Mouse (Mus musculus) lung, postnatal 0 days (tissue): Measurements from ENCODE around the gene Tenm3. TPM values are rescaled to one million over a fixed set of nuclear protein-coding genes. Genes with fewer than 3 reads are reported as not detected.

Experiments
- ATAC-seq: fragments of 200-750 bp; cut with Nextera tagmentation; 2 replicates; pipeline ENCODE4 v1.8.0; 2017; ENCODE audit warnings: moderate library complexity
- DNase-seq: peaks from one replicate; pipeline ENCODE4 v3.0.0-alpha.2; 2016; ENCODE audit warnings: low spot score
- H3K27ac ChIP-seq: fragments of 300-500 bp; sonication (generic); 2 replicates; pipeline ENCODE4 v1.5.1; 2014; ENCODE audit warnings: antibody characterized with exemption, mild to moderate bottlenecking, low read length, mixed read lengths
- H3K27me3 ChIP-seq: fragments of 300-500 bp; sonication (generic); replicated peaks from 2 replicates; pipeline ENCODE4 v1.6.1; 2014; ENCODE audit warnings: low read length, mixed read lengths; ENCODE audit not compliant: insufficient read depth
- H3K36me3 ChIP-seq: fragments of 300-500 bp; sonication (generic); 2 replicates; pipeline ENCODE4 v1.6.1; 2014; ENCODE audit warnings: low read length, mixed read lengths; ENCODE audit not compliant: insufficient read depth
- H3K4me1 ChIP-seq: fragments of 300-500 bp; sonication (generic); 2 replicates; pipeline ENCODE4 v1.6.1; 2014; ENCODE audit warnings: antibody characterized with exemption, low read depth, low read length, mixed read lengths; ENCODE audit not compliant: insufficient read depth
- H3K4me2 ChIP-seq: fragments of 300-500 bp; sonication (generic); replicated peaks from 2 replicates; pipeline ENCODE4 v1.6.1; 2014; ENCODE audit warnings: low read depth, mild to moderate bottlenecking, low read length, moderate library complexity, mixed read lengths
- H3K4me3 ChIP-seq: fragments of 300-500 bp; sonication (generic); 2 replicates; pipeline ENCODE4 v1.5.1; 2014; ENCODE audit warnings: low read depth, low read length
- H3K9ac ChIP-seq: fragments of 300-500 bp; sonication (generic); replicated peaks from 2 replicates; pipeline ENCODE4 v1.6.1; 2014; ENCODE audit warnings: low read depth, mild to moderate bottlenecking
- H3K9me3 ChIP-seq: fragments of 300-500 bp; sonication (generic); 2 replicates; pipeline ENCODE4 v1.6.1; 2016; ENCODE audit warnings: low read length, mixed read lengths
- CTCF ChIP-seq: IDR thresholded peaks from 2 replicates; pipeline ENCODE4 v1.5.1; 2016; ENCODE audit warnings: antibody characterized with exemption, mild to moderate bottlenecking
- EP300 ChIP-seq: IDR thresholded peaks from 2 replicates; pipeline ENCODE4 v1.6.1; 2016; ENCODE audit warnings: antibody characterized with exemption, mild to moderate bottlenecking, control low read depth
- WGBS: fragments of 180-500 bp; shearing (Covaris S2); extraction: QIAGEN DNeasy Blood & Tissue Kit; methylation state at CpG from one replicate; pipeline ENCODE4 v1.1.7; 2014; 5-methylcytosine and 5-hydroxymethylcytosine counted together
- polyA plus RNA-seq: library from polyadenylated mRNA; unstranded; fragments of >200 nt; fragmentation: Nextera tagmentation; extraction: Ambion mirVana; gene quantifications from 2 replicates; pipeline ENCODE4 v1.2.1, GENCODE M21; 2015

Tenm3 gene
- polyA plus RNA-seq, 1 experiment from 2014 or later, result 0.78 TPM

DNA sequence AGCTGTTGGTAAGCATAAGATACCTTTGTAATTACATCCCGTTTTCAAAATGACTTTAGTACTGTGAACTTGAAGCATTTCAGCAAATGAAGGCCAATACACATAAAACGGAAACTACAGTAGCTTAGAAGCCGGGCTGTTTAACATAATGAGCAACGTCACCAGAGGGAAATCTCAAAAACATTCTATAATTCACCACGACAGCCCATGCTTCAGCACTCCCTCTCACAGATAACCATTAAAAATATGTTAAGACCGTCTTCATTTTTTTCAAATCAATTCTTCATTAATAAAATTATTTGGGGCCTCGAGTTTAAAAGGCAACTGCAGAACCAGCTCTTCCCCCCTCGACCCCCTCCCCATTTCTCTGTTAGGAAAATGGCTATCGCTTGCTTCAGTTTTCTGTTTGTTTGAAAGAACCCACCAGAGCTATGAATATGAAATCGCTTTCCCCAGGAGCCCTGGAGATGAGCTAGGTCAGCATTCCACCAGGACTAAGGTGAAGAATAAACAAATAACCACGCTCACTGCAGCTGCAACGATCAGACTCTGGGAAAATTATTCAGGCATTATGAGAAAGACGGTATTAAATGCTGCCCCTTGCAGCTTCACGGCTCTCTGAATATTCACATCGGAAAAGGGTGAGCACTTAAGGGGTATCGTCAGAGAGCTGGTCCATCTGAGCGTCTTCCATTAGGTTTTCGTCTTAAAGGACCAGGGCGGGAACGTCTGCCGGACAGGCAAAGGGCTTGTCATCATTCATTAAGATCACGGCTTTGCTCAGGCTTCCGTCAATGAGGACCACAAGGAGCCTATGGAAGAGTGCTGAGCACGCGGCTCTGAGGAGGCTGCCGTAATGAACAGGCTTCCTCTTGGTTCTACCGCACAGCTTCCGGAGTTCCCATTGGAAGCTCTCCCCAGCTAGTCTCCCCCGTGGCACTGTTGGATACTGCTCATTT lies 334.8 kb downstream of the Tenm3 start:
- no peaks in the 10 kb centered on the region for H3K9me3 ChIP-seq

DNA sequence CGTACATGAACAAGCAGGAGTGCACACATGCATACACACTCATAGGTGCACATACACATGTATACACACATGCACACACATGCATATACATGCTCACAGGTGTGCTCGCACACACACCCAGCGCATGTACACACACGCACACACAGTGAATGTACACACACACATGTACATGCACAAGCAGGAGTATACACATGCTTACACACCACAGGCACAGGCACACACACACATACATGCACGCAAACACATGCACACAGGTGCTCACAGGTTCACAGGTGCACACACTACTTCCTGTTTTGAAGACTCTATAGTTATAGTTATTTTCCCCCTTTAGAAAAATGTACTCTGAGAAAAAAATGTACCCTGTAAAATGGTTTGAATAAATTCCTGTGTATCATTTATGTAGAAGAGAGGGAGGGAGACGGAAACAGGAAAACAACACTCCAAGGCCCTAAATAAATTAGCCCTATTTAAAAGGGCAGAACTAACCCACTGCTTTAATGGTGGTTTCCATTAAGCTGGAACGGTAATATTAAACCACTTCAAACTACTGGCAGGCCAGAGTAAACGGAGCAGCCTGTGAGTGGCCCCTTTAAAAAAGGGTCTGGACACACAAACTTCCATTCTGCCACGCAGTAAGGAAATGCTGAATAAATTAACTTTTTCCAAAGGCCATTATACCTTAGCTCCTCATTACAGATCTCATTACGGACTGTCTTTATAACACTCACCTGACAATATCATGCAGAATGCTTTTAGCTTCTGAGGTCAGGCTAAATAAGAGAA lies 335.8 kb downstream of the Tenm3 start:
- Histone ChIP-seq H3K9ac (no peak overlapping the region), H3K4me3 (no peak overlapping the region), H3K9me3 (no peaks in the 10 kb centered on the region), H3K27ac (no peak overlapping the region), H3K36me3 (no peaks in the 10 kb centered on the region), H3K4me2 (no peak overlapping the region), H3K4me1 (no peaks in the 10 kb centered on the region), H3K27me3 (no peaks in the 10 kb centered on the region)
- TF ChIP-seq CTCF (no peak), EP300 (no peak)
- 76% methylated on average over 10 of the region's 10 CpGs for WGBS
- DNase-seq (no peak), ATAC-seq (no peak)

More for the DNA sequence above, 334.8 kb downstream of the Tenm3 start:
- Histone ChIP-seq H3K27ac (no peak overlapping the region), H3K4me1 (no peaks in the 10 kb centered on the region), H3K4me2 (peak overlapping the region; percentile 34), H3K4me3 (no peak overlapping the region), H3K9ac (no peak overlapping the region), H3K27me3 (no peaks in the 10 kb centered on the region), H3K36me3 (no peaks in the 10 kb centered on the region)
- no peak for DNase-seq
- no peak for TF ChIP-seq CTCF
- TF ChIP-seq EP300, result no peak
- WGBS, result 49% methylated on average over 29 of the region's 29 CpGs
- no peak for ATAC-seq

DNA sequence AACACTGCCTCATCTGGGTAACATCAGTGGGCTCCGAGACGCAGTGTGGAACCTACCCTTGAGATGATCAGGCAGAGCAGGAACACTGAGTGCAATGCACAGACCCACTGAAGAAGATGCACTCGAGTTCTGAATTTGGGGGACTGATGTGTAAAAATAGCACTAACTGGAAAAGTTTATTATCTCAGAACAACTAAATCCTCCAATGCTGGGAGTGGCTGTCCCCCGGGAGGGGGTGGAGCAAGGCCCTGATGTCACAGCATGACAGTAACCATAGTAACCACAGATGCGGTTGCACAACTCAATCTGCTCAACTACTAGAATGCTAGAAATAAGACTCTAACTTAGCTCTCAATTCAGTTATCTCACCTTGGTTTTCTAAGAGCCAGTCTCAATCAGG lies 351.3 kb downstream of the Tenm3 start:
- ATAC-seq, result no peak

DNA sequence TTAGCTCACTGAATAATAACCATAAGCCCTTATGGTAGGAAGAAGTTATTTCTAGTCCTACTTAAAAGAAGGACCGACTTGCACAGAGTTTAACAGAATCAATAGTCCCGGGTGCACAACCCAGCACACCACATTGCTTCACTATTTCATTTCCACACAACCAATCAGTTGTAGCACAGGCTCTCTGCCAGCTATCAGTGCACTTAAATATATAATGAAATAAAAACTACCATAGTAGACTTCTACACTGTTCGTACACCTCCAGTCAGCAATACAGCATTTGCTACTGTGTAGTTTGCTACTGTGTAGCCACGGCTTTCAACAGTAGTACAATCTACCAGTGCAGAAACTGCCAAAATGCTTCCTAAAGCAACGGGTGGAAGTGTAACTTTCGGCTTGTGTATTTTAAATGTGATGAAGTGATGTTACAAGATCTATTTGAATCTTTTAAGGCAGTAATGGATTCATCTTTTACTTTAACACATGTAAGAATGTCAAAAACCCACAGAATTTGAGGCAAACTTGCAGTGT lies 353.1 kb downstream of the Tenm3 start:
- Histone ChIP-seq H3K27me3 (no peaks in the 10 kb centered on the region), H3K9ac (no peak overlapping the region), H3K36me3 (no peaks in the 10 kb centered on the region), H3K4me2 (no peak overlapping the region), H3K9me3 (no peaks in the 10 kb centered on the region), H3K27ac (no peak overlapping the region), H3K4me3 (no peak overlapping the region), H3K4me1 (no peaks in the 10 kb centered on the region)
- no peak for TF ChIP-seq CTCF
- no peak for TF ChIP-seq EP300
- DNase-seq (no peak), ATAC-seq (no peak)
- WGBS, result 68% methylated on average over 6 of the region's 6 CpGs

More for the DNA sequence above, 351.3 kb downstream of the Tenm3 start:
- Histone ChIP-seq H3K9me3 (no peaks in the 10 kb centered on the region), H3K4me2 (no peak overlapping the region), H3K27me3 (no peaks in the 10 kb centered on the region), H3K9ac (no peak overlapping the region), H3K4me1 (no peaks in the 10 kb centered on the region), H3K4me3 (no peak overlapping the region), H3K27ac (no peak overlapping the region), H3K36me3 (no peaks in the 10 kb centered on the region)
- TF ChIP-seq EP300 (no peak), CTCF (no peak)
- 78% methylated on average over 5 of the region's 5 CpGs for WGBS
- DNase-seq, result no peak

DNA sequence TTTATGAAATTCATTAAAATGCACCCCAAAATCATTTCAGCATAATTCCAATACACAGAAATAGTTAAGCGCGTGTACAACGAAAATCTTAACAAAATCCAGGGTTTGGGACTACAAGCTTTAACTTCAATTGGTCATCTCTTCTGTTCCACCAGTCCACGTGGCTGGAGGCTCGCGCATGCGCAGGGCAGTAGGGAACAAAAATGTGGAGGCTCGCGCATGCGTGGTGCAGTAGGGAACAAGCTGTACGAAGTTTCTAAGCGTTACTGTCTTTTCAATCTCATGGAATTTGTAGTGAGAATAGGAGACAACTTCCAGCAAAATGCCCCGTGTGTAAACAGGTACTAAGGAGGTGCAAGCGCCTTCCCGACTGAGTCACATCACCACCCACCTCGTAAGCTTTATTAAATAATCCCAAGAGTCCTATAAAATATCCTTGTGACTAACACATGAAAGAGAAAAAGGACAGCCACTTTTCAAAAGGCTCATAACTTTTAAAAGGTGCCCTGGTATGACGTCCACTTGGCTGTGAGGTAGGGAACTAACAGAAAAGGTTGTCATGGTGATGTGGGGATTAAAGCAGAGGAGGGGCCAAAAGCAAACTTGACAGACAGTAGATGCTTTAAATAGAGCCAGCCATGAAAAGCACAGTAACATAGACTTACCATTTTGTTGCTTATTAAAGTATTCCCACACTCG lies 353.7 kb downstream of the Tenm3 start:
- Histone ChIP-seq H3K4me1 (no peaks in the 10 kb centered on the region), H3K4me3 (no peak overlapping the region), H3K4me2 (no peak overlapping the region), H3K27ac (no peak overlapping the region), H3K27me3 (no peaks in the 10 kb centered on the region), H3K9ac (no peak overlapping the region), H3K36me3 (no peaks in the 10 kb centered on the region), H3K9me3 (no peaks in the 10 kb centered on the region)
- DNase-seq (no peak), ATAC-seq (no peak)
- no peak for TF ChIP-seq EP300
- TF ChIP-seq CTCF, result no peak
- WGBS, result 86% methylated on average over 18 of the region's 18 CpGs

DNA sequence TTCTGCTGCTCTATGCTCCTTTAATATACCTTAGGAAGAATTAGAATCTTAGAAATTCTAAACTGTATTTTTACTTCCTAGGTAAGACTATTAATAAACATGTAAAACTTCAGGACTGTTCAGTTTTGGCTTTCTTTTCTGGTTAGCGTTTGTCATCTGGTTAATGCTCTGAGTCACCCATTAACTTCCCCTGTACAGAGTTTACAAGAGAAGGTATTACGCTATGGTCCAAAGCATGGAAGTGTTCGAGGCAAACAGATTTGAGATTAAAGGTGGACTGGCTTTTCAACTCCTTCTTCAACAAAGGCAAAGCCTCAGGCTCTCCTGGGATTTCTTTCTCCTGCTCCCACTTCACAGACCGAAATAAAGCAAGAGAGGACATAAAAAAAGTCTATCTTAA lies 354.3 kb downstream of the Tenm3 start:
- H3K36me3 ChIP-seq, result no peaks in the 10 kb centered on the region
- WGBS, result 66% methylated on average over 4 of the region's 4 CpGs
- TF ChIP-seq EP300, result no peak
- H3K4me3 ChIP-seq, result no peak overlapping the region
- H3K27ac ChIP-seq, result no peak overlapping the region
- H3K4me1 ChIP-seq, result no peaks in the 10 kb centered on the region
- no peak overlapping the region for H3K9ac ChIP-seq
- no peak for ATAC-seq
- no peaks in the 10 kb centered on the region for H3K9me3 ChIP-seq
- no peak for DNase-seq
- H3K27me3 ChIP-seq, result no peaks in the 10 kb centered on the region
- H3K4me2 ChIP-seq, result no peak overlapping the region
